Mouse (Mus musculus) cortical plate, adult 2 months (tissue): ENCODE measurements around the gene Hist1h2ad. TPM values are rescaled to one million over a fixed set of nuclear protein-coding genes. Genes with fewer than 3 reads are reported as not detected.
A peak's percentile ranks its signal among the peaks of the same experiment; 100 is the strongest.
"Not testable (repeated sequence)": the region's sequence is repeated elsewhere in the genome, so short reads cannot be mapped to it uniquely, and the experiment has no call there.

Experiments used
- H3K27ac ChIP-seq: fragments of 200-500 bp; 2 replicates; pipeline ENCODE4 v1.5.1; 2012; ENCODE audit warnings: low read length, control low read depth, inconsistent platforms; ENCODE audit not compliant: insufficient read depth
- H3K4me1 ChIP-seq: fragments of 200-500 bp; 2 replicates; pipeline ENCODE4 v1.6.1; 2011; ENCODE audit warnings: low read length; ENCODE audit not compliant: control insufficient read depth, insufficient read depth
- H3K4me3 ChIP-seq: fragments of 200-500 bp; 2 replicates; pipeline ENCODE4 v1.5.1; 2011; ENCODE audit warnings: mild to moderate bottlenecking, low read length, control low read depth; ENCODE audit not compliant: insufficient read depth
- CTCF ChIP-seq: fragments of 200-500 bp; IDR thresholded peaks from 2 replicates; pipeline ENCODE4 v1.5.1; 2011; ENCODE audit warnings: mild to moderate bottlenecking, control low read depth, low read length; ENCODE audit not compliant: insufficient read depth; ENCODE audit errors: extremely low read depth
- POLR2A ChIP-seq: fragments of 200-500 bp; IDR thresholded peaks from 2 replicates; pipeline ENCODE4 v1.6.1; 2011; ENCODE audit warnings: mild to moderate bottlenecking, low read length, control low read depth; ENCODE audit not compliant: insufficient read depth; ENCODE audit errors: extremely low read depth
- polyA plus RNA-seq: library from polyadenylated mRNA; depleted of rRNA; stranded (reverse); fragments of >200 nt; gene quantifications from 2 replicates; pipeline ENCODE4 v1.2.3, GENCODE M21; 2012

The Hist1h2ad gene
- polyA plus RNA-seq, 1 experiment, result 0.92 TPM

GRCm38 (mm10) chr13:23575271-23575851, 1.2 kb downstream of the Hist1h2ad start, which contains the start of gene Hist1h3d:
Gene Hist1h3d (plus strand): TSS chr13:23575763.
- peak within 1 kb of the TSS; percentile 95 for H3K27ac ChIP-seq
- peak within 1 kb of the TSS; percentile 58 for H3K4me3 ChIP-seq
- peak; percentile 49; the same call in 1 of the 2 replicates for TF ChIP-seq POLR2A
- TF ChIP-seq CTCF, result no peak
- H3K4me1 ChIP-seq, result peaks cover 2% of the 10 kb centered on the region; the same call in 1 of the 2 replicates

- H3K4me1 ChIP-seq, H3K27ac ChIP-seq: not testable (repeated sequence)
- peak overlapping the region; percentile 58 for H3K4me3 ChIP-seq
Measured at GRCm38 (mm10) chr13:23575864-23576313, 1.7 kb downstream of the Hist1h2ad start.

DNA sequence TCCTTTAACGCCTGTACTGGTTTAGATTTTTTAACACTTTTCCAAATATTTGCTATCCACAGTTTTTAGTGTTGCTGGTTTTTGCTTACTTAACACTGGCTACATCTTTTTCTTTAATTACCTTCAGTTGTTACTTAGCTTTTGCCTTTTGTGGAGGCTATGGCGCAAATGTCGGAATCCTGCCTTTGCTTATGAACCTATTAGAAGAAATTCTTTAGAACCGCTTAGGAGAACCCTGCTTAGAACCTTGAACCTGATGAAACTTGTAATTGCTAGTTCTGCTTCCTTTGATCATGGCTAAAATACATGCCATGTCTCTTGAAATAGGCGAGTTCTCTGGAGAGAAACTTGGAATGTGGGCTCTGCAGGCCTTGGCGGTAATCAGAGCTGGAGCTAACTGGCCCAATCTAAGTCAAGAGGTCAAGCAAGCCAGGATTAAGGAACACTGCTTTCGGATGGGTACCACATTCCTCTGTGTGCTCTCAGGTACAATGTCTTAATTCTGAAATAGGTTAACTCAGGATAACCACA, 2.2 kb downstream of the Hist1h2ad start:
- no peak overlapping the region for H3K27ac ChIP-seq
- no peak for TF ChIP-seq POLR2A
- no peak for TF ChIP-seq CTCF
- H3K4me1 ChIP-seq, result peaks cover 2% of the 10 kb centered on the region; the same call in 1 of the 2 replicates
- peak overlapping the region; percentile 58; the same call in 1 of the 2 replicates for H3K4me3 ChIP-seq

GRCm38 (mm10) chr13:23576906-23577639, 2.9 kb downstream of the Hist1h2ad start:
- Histone ChIP-seq H3K4me3 (no peak overlapping the region), H3K27ac (no peak overlapping the region), H3K4me1 (peaks cover 2% of the 10 kb centered on the region; the same call in 1 of the 2 replicates)
- TF ChIP-seq CTCF (no peak), POLR2A (no peak)

GRCm38 (mm10) chr13:23577835-23578234, 3.7 kb downstream of the Hist1h2ad start:
- Histone ChIP-seq H3K4me1 (peaks cover 2% of the 10 kb centered on the region; the same call in 1 of the 2 replicates), H3K27ac (no peak overlapping the region), H3K4me3 (no peak overlapping the region)
- TF ChIP-seq CTCF (no peak), POLR2A (no peak)

DNA sequence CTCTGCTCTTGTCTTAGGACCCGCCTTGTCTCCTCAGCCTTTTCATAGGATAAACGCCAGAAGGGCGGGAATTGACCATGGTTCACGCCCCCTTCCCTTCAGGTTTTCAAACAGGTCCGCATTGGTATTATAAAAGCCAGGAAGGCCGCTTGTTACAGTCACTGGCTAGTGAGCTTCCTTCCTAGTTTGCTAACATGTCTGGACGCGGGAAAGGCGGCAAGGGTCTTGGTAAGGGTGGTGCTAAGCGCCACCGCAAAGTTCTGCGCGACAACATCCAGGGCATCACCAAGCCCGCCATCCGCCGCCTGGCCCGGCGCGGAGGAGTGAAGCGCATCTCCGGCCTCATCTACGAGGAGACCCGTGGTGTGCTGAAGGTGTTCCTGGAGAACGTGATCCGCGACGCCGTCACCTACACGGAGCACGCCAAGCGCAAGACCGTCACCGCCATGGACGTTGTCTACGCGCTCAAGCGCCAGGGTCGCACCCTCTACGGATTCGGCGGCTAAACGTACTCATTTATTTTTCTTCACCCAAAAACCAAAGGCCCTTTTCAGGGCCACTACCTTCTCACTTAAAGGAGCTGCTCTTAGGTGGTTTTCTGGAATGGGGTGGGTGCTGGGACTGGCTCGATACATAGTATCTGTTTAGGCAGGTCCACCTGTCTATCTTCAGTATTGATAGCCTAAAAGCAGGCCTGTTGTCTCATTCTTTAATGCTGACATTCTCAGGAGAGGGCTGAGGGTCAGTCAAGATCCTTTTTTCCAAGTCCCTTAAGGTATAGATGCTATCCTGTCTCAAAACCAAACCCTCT, 7.4 kb downstream of the Hist1h2ad start, which contains the start of gene Hist1h4d:
Gene Hist1h4d, plus strand, starts transcription at position 191 of the 811 bp plus-strand sequence.
- peak within 1 kb of the TSS; percentile 50 for H3K4me3 ChIP-seq
- TF ChIP-seq CTCF (no peak), POLR2A (peak; percentile 100)
- H3K27ac ChIP-seq, result 0 out of 2 replicates have a peak within 1 kb of the TSS, but pooled peaks have one; percentile 9
- H3K4me1 ChIP-seq, result no peaks in the 10 kb centered on the region; the same call in 1 of the 2 replicates

DNA sequence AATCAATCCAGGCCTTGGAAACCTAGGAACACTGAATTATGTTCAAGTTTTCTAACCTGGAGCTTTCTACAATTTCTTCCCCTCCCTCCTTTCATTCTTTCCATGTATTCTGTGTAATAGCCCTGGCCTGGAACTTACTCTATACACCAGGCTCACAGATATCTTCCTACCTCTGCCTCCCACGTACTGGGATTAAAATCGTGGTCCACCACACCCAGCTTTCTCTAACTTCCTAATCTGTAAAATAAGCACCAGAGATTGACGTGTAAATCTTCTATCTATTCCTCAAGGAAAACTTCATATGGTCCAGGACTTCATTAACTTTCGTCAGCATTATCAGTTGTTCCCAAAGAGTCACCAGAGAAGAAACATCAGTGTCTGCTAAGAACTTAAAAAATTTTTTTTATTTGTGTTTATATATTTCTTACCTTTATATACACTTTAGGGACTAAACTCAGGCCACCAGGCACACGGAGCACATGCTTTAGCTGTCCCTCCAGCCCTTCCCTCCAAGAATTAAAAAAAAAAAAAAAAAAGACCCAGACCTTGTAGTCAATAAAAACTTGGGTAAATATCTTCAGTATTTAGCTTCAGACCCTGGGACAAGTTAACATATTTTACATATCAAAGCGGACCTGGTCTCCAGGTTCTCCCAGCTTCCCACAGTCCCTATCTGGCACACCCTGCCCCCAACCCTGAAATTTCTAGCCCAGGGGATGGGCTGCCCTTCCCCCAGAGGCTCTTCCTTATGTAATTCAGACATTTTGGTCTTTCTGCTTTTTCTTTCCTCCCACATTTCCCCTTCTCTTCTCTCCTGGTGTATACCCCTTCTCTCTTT, 8.3 kb downstream of the Hist1h2ad start:
- 0 out of 2 replicates have a peak overlapping the region, but pooled peaks have one; percentile 9 for H3K27ac ChIP-seq
- H3K4me1 ChIP-seq, result no peaks in the 10 kb centered on the region; the same call in 1 of the 2 replicates
- peak overlapping the region; percentile 50; the same call in 1 of the 2 replicates for H3K4me3 ChIP-seq
- TF ChIP-seq CTCF (no peak), POLR2A (no peak)

GRCm38 (mm10) chr13:23583387-23584068, 9.3 kb downstream of the Hist1h2ad start:
- H3K27ac ChIP-seq, result no peak overlapping the region

More at GRCm38 (mm10) chr13:23583387-23584068, 9.3 kb downstream of the Hist1h2ad start:
- no peaks in the 10 kb centered on the region; the same call in 1 of the 2 replicates for H3K4me1 ChIP-seq
- H3K4me3 ChIP-seq, result no peak overlapping the region
- no peak for TF ChIP-seq POLR2A
- no peak for TF ChIP-seq CTCF
